Mouse (Mus musculus) lung, adult 2 months (tissue): Measurements from ENCODE around the gene Ttll11.

Experiments
- CTCF ChIP-seq: fragments of 200-500 bp; IDR thresholded peaks from 2 replicates; pipeline ENCODE4 v1.5.1; 2011; ENCODE audit warnings: mild to moderate bottlenecking, low read length, control low read depth; ENCODE audit not compliant: insufficient read depth
- POLR2A ChIP-seq: fragments of 200-500 bp; IDR thresholded peaks from 2 replicates; pipeline ENCODE4 v1.6.1; 2011; ENCODE audit warnings: low read depth, mild to moderate bottlenecking, control low read depth, low read length, borderline replicate concordance; ENCODE audit errors: extremely low read depth

DNA sequence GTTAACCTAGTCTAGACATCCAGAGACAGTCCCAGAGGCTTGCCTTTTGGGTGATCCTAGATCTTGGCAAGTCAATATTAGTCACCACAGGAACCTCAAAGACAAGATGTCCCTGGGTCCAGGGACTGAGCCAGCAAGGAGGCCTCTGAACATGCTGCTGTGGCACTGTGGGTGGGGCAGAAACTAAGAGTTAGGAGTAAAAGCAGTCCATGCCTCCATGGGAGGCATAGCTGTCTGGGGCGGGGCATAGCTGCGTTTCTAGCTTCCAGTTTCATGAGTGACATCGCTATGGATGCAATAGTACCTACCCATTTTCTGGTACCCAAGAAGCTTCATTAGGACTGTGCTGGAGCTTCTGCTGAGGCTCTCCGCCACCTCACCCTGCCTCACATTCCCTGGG is 99.8 kb downstream of the Ttll11 start:
- TF ChIP-seq POLR2A: no peak
- no peak for TF ChIP-seq CTCF
